Mouse (Mus musculus): ENCODE measurements around the gene Tbc1d22a. TPM values are rescaled to one million over a fixed set of nuclear protein-coding genes. Genes with fewer than 3 reads are reported as not detected.

Gene Tbc1d22a
- total and polyA plus RNA-seq, 3 experiments: 15.1 to 21.1 TPM; not detected in 1

- Histone ChIP-seq H3K79me2 (ENCODE audit: control insufficient read depth, insufficient read depth, low read length, poor library complexity) (no peaks in the 10 kb centered on the region), H3K4me3 (ENCODE audit: control insufficient read depth in 1 of 2, insufficient read depth in 1 of 2, low read depth in 2 of 2, low read length in 2 of 2) (no peak overlapping the region), H3K36me3 (ENCODE audit: control insufficient read depth in 1 of 2, insufficient read depth in 2 of 2, low read length in 2 of 2) (no peaks in the 10 kb centered on the region), H3K9ac (ENCODE audit: control insufficient read depth, low read depth, low read length, poor library complexity, severe bottlenecking) (no peak overlapping the region), H3K27ac (ENCODE audit: control insufficient read depth, low read depth, low read length) (no peak overlapping the region), H3K9me3 (replicated peaks; ENCODE audit: insufficient read depth, low read length) (no peaks in the 10 kb centered on the region), H3K27me3 (ENCODE audit: control insufficient read depth in 1 of 2, insufficient read depth in 2 of 2, low read length in 2 of 2) (no peaks in the 10 kb centered on the region), H3K4me1 (ENCODE audit: control insufficient read depth in 1 of 2, insufficient read depth in 2 of 2, low read length in 2 of 2) (no peaks in the 10 kb centered on the region; a peak in 1 of 4 replicates)
- DNase-seq (ENCODE audit: low read depth, low spot score): no peak
- TF ChIP-seq MAZ (IDR thresholded peaks at IDR 0.05; ENCODE audit: low read depth, low read length): no peak
- TF ChIP-seq UBTF (IDR thresholded peaks at IDR 0.05; ENCODE audit: borderline replicate concordance, insufficient read depth, low read depth, low read length): no peak
- no peak for TF ChIP-seq MEF2A (IDR thresholded peaks at IDR 0.05; ENCODE audit: extremely low read depth, insufficient replicate concordance, low read depth, low read length, poor library complexity, severe bottlenecking)
- no peak for TF ChIP-seq MXI1 (IDR thresholded peaks at IDR 0.05; ENCODE audit: low read depth, low read length)
- TF ChIP-seq RAD21 (IDR thresholded peaks at IDR 0.05; ENCODE audit: low read depth, low read length): no peak
- TF ChIP-seq ZKSCAN1 (IDR thresholded peaks at IDR 0.05; ENCODE audit: low read depth, low read length): no peak
- no peak for TF ChIP-seq TCF12 (IDR thresholded peaks at IDR 0.05; ENCODE audit: low read depth, low read length)
- no peak for TF ChIP-seq CHD2 (IDR thresholded peaks at IDR 0.05; ENCODE audit: low read length)
- no peak for TF ChIP-seq RCOR1 (IDR thresholded peaks at IDR 0.05; ENCODE audit: low read depth, low read length)
These were observed 268.1 kb downstream of the Tbc1d22a start for GRCm38 (mm10) chr15:86482362-86482761.

GRCm38 (mm10) chr15:86485815-86486214, 271.6 kb downstream of the Tbc1d22a start:
- no peak overlapping the region for H3K4me3 ChIP-seq (ENCODE audit: control insufficient read depth in 1 of 2, insufficient read depth in 1 of 2, low read depth in 2 of 2, low read length in 2 of 2)
- H3K36me3 ChIP-seq (ENCODE audit: control insufficient read depth in 1 of 2, insufficient read depth in 2 of 2, low read length in 2 of 2): no peaks in the 10 kb centered on the region
- H3K4me1 ChIP-seq (ENCODE audit: control insufficient read depth in 1 of 2, insufficient read depth in 2 of 2, low read length in 2 of 2): no peaks in the 10 kb centered on the region; a peak in 1 of 4 replicates
- H3K27ac ChIP-seq (ENCODE audit: control insufficient read depth, low read depth, low read length): no peak overlapping the region
- H3K79me2 ChIP-seq (ENCODE audit: control insufficient read depth, insufficient read depth, low read length, poor library complexity): no peaks in the 10 kb centered on the region
- TF ChIP-seq BHLHE40 (IDR thresholded peaks at IDR 0.05; ENCODE audit: borderline replicate concordance, low read depth, low read length) (no peak), NELFE (IDR thresholded peaks at IDR 0.05; ENCODE audit: low read depth, low read length) (no peak)
- no peak overlapping the region for H3K9ac ChIP-seq (ENCODE audit: control insufficient read depth, low read depth, low read length, poor library complexity, severe bottlenecking)
- DNase-seq (ENCODE audit: low read depth, low spot score): no peak
- H3K27me3 ChIP-seq (ENCODE audit: control insufficient read depth in 1 of 2, insufficient read depth in 2 of 2, low read length in 2 of 2): no peaks in the 10 kb centered on the region
- no peaks in the 10 kb centered on the region for H3K9me3 ChIP-seq (replicated peaks; ENCODE audit: insufficient read depth, low read length)

DNA sequence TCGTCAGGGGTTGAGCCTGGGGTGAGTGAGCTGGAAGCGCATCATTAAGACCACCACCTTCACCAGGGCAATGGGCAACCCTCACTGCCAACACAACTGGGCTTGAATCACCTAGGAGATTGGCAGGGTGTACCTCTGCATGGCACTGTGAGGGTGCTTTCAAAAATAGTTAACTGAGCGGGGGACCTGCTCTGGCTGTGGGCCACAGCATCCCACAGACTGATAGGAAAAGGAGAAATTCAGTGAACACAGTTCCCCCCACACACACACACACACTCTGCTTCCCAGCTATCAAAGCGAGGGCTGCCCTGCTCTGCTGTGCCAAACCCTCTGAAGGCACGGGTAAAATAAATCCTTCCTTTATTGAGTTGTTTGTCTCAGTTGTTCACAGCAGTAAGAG, 273.1 kb downstream of the Tbc1d22a start:
- no peaks in the 10 kb centered on the region; a peak in 1 of 4 replicates for H3K4me1 ChIP-seq (ENCODE audit: control insufficient read depth in 1 of 2, insufficient read depth in 2 of 2, low read length in 2 of 2)
- no peaks in the 10 kb centered on the region for H3K27me3 ChIP-seq (ENCODE audit: control insufficient read depth in 1 of 2, insufficient read depth in 2 of 2, low read length in 2 of 2)
- no peak for TF ChIP-seq NRF1 (IDR thresholded peaks at IDR 0.05; ENCODE audit: insufficient read depth, low read depth, low read length, poor library complexity, severe bottlenecking)
- TF ChIP-seq ZNF384 (IDR thresholded peaks at IDR 0.05; ENCODE audit: low read depth, low read length): no peak
- no peak for TF ChIP-seq JUND (IDR thresholded peaks at IDR 0.05; ENCODE audit: low read depth, low read length)
- no peak for TF ChIP-seq CHD2 (IDR thresholded peaks at IDR 0.05; ENCODE audit: low read length)
- no peak for TF ChIP-seq MXI1 (IDR thresholded peaks at IDR 0.05; ENCODE audit: low read depth, low read length)
- TF ChIP-seq RCOR1 (IDR thresholded peaks at IDR 0.05; ENCODE audit: low read depth, low read length): no peak
- no peak for TF ChIP-seq ZMIZ1 (IDR thresholded peaks at IDR 0.05; ENCODE audit: low read depth, low read length)
- TF ChIP-seq GABPA (IDR thresholded peaks at IDR 0.05; ENCODE audit: low read depth, low read length): no peak

More for the DNA sequence above, 273.1 kb downstream of the Tbc1d22a start:
- Histone ChIP-seq H3K27ac (ENCODE audit: control insufficient read depth, low read depth, low read length) (no peak overlapping the region), H3K9me3 (replicated peaks; ENCODE audit: insufficient read depth, low read length) (no peaks in the 10 kb centered on the region), H3K4me3 (ENCODE audit: control insufficient read depth in 1 of 2, insufficient read depth in 1 of 2, low read depth in 2 of 2, low read length in 2 of 2) (no peak overlapping the region), H3K36me3 (ENCODE audit: control insufficient read depth in 1 of 2, insufficient read depth in 2 of 2, low read length in 2 of 2) (no peaks in the 10 kb centered on the region), H3K9ac (ENCODE audit: control insufficient read depth, low read depth, low read length, poor library complexity, severe bottlenecking) (no peak overlapping the region), H3K79me2 (ENCODE audit: control insufficient read depth, insufficient read depth, low read length, poor library complexity) (no peaks in the 10 kb centered on the region)
- DNase-seq (ENCODE audit: low read depth, low spot score): no peak

All from MEL (cell line).